Mouse (Mus musculus) c-Kit-negative CD71-positive TER-119-positive erythroid progenitor cells, embryonic 14.5 days (primary cell): ENCODE measurements around the gene Spz1.
A peak's percentile ranks its signal among the peaks of the same experiment; 100 is the strongest.
"Not testable (repeated sequence)": the region's sequence is repeated elsewhere in the genome, so short reads cannot be mapped to it uniquely, and the experiment has no call there.

Source experiments
- DNase-seq: peaks from one replicate; pipeline ENCODE4 v3.0.0-alpha.2; 2013; ENCODE audit warnings: low read depth, low spot score

Spz1 gene

DNA sequence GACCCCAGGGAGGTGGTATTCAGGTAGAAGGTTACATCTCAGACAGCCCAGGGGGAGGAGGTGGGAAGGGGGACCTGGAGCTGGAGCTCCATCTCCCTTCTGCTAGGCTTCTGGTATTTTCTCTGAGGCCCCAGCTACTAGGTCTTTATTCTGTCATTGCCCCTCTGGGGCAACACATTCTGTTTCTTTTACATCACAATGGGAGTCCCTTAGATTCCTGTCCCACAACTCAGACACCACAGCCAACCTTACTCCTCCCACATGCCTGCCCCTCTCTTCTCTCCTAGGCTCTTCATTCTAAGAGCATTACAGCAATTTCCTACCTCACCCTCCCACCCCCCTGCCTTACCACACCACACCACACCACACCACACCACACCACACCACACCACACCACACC, at the start of gene Spz1:
TSS of gene Spz1 (minus strand) at position 101 of the 400 bp plus-strand sequence.
- no peak for DNase-seq

DNA sequence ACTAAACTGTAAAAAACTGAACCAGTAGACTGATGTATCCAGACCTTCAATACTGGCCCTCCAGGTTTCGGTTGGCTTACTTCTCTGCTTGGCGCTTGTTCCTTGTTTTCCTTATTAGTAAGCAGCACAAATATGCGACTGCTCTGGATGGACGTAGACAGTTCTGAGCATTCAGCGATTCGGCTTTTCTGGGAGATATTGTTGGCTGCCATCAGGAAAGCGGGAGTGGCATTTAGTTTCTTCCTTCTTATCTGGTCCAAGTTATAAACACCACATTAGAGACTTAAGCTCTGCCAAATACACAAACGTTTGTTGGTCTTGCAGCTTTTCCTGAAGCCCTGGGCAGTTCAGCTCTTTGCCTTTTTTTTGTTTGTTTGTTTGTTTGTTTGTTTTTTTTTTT, 40.5 kb upstream of the Spz1 start:
- no peak for DNase-seq

DNA sequence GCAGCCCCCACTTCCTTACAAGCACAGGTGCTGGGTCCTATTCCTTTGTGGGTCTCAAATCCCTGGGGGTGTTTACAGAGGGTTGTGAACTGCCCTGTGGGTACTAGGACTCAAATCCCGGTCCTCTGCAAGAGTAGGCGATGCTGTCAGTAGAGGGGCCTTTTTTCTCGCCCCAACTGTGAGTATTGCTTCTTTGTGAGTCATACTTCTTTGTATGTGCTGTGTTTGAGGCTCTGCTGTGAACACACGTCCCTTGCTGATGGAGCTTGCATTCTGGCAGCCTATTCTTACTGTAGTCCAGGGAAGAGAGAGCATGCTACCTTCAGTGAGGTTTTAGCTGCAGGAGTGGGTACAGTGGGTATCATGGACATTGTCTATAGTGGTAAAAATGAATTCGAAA, 39.2 kb upstream of the Spz1 start:
- DNase-seq: no peak

DNA sequence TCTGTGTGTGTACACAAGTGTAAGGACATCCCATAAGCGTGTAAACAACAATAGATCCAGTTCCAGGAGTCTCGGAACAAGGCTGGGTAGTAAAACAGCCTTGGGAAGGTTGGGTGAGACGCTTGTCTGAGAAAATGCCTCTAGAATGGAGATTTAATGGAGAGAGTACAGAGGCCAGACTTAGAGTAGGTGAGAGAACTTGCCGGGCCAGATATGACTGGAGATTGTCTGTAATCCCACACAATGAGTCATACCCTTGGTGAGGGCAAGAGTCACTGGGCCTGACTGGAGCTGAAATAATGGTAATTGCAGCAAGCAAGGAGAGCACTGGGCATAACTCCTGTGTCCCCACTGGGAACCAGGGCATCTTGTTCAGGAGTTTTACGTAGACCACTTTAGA, 37.1 kb upstream of the Spz1 start:
- no peak for DNase-seq

DNA sequence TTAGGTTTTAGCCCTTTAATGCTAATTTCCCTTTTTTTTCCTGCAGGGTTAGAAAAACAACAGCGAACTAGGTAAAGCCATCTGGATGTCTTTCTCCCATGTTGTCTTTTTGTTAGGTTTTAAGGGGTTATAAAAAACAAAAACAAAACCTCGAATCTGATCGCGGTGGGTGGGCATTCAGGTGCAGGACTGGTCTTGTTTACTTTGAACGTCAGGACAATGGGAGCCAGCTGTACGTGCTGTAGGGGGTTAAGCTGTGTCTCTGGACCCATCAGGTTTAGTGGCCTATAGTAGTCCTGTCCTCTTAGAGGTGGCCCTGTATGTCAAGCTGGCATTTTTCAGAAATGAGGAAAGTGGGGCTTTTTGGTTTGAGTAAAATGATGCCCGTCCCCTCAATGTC, 35.9 kb upstream of the Spz1 start:
- DNase-seq: no peak

DNA sequence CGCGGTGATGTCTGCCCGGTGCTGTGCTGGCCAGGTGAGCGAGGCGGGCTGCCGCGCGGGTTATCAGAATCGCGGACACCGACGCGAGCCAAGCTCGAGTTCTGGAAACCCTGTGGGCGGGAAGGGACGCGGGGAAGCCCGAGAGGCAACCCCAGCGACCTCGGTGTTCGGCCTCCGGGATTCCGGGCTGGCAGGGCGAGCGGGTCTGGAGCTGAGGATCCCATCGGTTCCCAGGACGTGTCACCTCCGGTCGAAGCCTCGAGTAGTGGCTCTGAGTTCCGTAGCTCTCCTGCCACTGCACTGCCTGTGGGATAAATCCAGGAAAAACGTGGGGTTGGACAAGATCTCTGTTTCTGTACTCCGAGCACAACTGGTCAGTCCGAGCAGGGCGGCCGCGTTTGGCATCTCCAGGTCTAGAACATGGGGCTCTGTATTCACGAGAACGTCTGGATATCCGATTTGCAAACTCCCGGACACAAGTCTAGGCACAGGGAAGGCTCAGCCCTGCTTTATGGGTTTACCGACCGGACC, 35.3 kb upstream of the Spz1 start:
- no peak for DNase-seq

DNA sequence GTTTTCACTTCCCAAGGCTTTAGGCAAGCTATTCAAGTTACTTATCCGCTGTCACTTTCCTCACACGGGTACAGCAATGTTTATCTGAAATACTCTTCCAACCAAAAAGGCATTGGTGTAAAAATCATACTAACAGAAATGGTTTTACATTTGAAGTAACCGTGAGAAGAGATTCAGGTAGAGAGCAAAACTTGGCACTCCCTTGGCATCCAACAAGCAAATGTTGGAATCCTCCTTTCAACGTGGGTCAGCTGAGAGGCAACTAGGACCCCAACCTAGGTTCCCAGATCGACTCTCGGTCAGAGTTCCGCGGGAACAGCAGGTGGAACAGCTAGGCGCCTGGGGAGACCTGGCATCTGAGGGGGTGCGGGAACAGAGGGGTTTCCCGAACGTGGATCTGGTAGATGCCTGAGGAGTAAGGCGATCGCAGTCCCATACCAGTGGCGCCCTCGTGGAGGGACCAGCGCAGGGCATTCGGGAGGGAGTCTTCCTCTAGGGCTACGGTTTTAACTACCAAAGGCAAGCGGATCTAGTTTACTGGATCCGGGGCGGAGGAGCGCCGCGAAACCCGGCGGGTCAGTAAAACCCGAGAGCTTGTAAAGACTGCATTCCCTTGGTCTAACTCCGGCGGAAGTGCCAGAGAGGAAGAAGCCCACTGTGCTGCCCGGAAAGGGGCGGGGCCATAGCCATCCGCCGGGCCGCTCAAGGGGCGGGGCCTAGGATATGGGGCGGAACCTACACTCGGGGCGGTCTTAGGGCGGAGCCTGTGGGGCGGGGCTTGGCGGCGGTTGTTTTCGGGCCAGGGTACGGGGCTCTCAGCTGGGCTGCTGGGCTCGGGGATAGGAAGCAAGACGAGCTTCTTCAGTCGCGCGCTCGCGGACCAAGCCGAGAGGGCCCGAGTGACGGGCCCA, 34.6 kb upstream of the Spz1 start, which contains the start of gene Serinc5:
TSS of gene Serinc5 (plus strand) at position 781 of the 911 bp plus-strand sequence.
- DNase-seq: peak; percentile 86

DNA sequence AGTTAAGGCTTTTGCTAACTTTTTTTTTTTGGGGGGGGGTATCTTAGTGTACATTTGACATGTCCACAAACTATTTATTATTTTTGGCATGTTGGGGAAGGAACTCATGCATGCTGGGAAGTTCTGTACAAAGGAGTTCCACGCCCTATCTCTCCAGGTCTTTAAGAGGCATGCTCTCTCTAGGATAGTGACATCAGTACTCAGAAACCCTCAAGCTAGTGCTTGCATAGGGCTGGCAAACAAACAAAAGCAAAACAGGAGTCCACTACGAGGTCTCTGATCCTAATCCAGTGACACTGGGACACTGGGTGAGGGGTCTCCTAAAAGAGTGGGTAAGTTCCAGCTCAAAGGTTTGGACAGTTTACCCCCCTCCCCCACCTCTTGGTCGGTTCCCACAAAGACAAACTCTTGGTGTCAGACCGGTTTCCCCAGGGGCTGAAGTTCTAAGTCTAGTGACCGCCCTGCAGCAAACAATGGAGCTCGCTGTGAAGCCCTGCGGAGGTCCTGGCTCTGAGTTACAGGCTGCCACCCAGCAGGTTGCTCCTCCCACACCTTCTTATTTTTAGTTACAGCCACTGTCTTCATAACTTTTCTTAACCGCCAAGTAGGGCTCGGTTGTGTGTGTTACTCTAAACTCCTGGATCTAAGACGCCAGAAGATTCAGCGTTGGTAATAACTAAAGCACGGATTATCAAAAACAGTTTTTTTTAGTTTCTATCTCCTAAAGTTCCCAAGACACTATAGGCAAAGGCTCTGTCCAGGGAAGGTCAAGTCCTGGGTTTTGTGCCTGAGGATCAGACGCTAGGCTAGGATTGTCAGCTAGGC, 33.7 kb upstream of the Spz1 start:
- DNase-seq: no peak

DNA sequence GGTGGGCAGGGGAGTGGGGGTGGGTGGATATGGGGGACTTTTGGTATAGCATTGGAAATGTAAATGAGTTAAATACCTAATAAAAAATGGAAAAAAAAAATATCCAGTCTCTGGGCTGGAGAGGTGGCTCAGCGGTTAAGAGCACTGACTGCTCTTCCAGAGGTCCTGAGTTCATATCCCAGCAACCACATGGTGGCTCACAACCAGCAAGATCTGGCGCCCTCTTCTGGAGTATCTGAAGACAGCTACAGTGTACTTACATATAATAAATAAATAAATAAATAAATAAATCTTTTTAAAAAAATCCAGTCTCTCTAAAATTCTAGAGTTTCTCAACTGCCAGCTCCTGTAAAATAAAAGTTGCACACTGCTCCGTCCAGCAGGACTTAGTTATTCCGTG, 29.3 kb upstream of the Spz1 start:
- not testable (repeated sequence) for DNase-seq

DNA sequence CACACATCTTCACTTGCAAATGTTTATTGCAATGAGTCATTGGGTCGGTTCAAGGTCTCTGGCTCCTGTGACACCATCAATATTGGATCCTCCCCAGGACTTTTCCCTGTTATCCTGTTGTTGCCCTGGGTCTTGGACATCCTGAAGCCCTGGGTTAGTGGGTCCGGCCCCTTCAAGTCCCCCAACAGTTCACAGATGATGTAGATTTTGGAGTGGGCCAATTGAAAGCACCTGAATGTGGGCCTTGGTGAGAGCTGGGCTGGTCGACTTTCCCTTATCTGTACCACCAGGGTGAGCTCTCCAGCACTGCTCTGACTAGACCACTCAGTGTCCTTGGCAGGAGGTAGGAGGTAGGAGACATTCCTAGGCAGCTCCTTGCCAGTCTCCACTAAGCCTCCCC, 19.5 kb upstream of the Spz1 start:
- no peak for DNase-seq

DNA sequence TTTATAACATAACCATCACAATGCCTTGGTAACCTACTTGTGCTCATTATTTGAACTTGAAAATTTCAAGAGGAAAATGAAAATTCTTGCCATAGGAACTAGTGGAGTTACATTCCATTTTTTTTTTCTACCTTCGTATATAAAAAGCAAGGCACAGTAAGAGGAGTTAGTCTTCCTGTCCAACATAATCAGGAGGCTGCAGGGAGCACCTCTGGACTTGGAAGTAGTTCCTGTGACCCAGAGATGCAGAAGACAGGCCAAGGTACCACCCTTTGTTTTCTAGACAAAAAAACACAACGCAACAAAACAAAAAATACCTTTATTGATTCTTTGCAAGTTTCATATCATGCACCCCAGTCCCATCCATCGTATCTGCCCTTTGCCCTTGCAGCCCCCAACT, 18.9 kb upstream of the Spz1 start:
- DNase-seq: no peak

DNA sequence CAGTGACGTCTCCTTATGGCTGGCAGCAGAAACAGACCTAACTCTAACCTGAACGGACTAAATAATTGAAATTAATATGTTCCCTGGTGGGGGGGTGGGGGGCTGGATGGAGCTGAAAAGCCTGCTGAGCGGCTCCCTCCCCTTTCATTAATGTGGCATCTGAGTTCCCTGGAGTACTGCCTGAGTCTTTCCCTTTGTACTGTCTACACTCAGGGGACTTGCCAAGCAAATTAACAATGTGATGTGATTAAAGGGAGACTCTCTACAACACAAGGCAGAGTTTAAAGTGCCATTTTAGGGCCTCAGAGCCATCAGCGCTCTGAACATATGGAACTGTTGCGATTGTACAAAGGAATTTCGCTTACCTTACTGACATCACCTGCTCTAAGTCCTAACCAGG, 18.5 kb upstream of the Spz1 start:
- DNase-seq: no peak

DNA sequence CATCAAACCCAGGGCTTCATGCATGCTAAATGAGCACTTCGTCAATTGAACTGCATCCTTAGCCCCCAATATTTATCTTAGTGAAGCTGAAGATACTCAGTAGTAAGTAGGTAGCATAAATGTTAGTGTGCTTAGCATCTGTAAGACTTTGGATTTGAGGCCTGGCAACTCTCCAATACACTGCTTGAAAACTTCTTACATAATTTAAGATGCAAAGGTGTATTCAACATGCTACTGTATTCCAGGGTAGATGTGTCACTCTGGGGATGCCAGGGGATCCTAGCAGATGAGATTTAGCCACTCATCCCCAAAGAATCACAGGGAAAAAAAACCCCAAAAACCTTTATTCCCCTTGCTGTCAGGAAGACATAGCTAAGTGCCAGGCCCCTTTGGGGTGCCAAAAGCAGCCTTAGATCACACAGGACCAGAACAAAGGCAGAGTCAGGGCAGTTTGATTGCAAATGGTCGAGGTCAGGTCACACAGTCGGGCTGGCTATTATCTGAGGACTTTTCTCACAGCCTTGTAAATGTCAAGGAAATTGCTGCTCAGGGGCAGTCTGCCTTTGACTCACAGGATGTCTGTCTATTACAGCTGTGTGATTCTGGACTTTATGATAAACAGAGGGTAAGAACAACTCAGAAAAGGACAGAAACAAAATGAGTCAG, 17.9 kb upstream of the Spz1 start:
- no peak for DNase-seq

DNA sequence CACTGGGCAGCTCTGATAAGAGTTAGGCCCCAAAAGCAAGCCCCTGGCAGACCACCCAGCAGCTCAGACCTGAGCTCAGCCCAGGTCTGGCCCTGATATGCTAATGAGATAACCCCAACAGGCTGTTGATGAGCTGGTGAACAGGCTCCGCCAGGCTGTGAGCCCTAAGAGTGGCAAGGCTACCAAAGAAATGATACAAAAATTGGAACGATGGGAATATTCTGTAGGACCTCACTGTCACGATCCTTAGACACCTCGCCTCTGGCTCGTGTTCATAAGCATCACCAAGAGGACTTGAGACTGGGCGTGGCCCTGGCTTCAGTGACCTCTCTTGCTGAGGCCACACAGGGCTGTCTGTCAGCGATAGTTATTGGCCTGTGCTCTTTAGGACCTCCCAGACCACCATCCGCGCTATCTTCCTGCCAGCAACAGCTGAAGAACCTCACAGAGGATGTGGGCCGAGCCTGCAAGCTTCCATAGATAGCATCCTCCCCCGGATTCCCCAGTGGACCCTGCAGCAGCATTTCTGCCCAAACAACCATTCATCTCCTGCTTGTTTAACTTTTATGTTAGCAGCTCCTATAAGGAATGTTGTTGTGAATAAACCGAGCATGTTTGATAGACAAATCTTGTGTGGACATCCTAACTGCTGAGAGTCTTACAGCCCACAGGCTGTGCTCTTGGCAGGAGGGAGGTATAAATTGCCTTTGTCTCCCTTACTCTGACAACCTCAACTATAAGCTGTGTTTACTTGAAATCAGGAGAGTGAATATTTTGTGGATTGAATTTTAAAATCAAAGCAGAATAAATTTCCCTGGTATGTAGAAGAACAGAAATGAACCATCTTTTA, 17.0 kb upstream of the Spz1 start:
- DNase-seq: peak; percentile 76

DNA sequence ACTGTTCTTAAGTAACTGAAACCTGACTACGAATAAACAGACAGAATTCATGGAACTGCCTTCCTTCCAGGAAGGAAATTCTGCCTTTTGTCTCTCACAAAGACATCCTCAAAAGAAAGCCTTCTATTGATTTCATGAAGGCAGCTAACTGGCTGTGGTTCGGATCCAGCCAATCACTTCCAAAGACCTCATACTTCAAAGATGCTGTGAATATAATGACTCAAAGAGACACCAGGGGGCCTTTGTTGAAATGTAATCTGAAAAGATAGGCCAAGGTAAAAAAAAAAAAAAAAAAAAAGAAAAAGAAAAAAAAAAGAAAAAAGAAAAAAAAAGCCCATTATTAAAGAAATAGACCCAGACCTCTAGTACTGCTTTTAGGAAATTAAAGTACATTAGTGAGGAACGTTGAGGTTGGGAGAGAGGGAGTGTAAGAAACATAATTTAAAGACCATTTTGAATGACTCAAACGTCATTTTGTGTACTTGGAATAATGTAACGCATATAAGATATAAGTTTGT, 16.4 kb upstream of the Spz1 start:
- DNase-seq: no peak

DNA sequence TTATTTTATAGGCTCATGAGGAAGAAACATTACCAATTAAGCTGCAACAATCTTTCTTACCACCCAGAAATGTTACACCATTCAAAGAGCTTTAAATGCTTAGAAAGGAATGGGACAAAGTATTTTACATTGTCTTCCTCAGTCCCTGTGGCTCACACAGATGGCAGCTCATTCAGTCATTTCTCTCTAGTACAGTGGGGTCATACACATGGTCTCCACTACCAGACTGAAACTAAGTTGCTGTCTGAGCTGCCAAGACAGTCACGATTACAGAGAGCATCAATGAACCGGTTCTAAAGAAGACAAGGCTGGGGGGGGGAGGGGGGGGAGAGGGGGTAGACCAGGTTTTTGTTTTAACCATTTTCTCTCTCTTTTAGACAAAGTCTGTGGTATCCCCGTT, 15.3 kb upstream of the Spz1 start:
- DNase-seq: no peak

DNA sequence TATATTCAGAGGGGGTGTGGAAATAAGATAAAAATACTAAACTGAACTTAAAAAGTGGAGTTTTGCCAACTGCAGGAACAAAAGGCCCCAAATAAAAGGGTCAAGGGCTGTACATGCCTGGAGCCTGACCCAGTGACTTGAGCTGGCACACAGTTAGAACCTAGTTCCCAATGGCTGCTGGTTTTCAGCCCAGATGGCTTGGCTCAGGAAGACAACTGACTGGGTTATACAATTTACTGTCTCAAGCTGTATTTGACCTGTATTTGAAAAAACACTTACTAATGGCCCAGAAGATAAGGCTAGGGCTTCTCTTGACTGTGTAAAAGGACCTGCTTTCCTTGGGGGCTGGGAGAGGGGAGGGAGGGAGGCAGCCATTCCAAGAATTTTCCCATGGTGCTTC, 13.3 kb upstream of the Spz1 start:
- no peak for DNase-seq

DNA sequence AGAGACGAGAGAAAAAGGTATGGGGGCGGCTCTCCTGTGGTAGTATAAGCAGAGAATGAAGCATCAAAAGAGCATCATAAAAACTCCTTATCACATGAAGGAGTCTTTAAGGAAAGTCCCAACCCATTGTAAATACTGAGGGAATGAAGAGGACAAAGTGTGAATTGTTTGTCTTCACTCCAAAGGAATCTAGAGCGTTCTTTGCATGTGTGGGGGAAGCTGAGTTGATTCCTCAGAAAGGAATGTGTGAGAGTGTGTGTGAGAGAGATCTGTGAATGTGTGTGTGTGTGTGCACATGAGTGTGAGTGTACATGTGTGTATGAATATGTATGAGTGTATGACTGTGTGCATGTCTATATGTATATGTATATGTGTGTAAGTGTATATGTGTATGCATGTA, 12.7 kb upstream of the Spz1 start:
- no peak for DNase-seq

DNA sequence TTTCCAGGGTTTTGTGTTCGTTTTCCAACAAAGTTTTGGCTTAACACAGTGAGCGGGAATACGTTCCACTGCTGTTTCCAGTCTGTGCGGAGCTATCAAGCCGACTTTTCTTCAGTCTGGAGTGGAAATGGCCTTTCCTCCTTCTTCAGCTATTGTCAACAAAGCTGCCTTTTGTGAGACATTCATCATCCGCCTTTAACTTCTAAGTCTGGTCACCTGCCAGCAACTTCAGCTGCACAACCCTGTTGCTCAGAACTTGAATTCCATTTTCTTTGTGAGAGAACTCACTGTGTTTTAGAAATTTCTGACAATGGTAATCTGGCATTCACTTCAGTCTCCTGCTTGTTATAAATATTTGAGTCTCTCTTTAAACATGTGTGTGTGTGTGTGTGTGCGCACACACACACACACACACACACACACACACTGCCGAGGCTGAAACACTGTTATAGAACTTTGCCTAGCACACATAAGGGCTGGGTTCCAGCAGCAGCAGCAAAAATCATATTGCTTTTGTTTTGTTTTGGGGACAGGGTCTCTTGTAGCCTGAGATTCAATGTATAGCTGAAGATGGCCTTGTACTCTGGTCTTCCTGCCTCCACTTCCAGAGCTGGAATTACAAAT, 8.2 kb upstream of the Spz1 start:
- no peak for DNase-seq
